Mouse (Mus musculus) liver, embryonic 13.5 days (tissue): ENCODE measurements at regions not wholly inside any gene's neighbourhood (a gene's known extent, or its start where the extent isn't known, plus 50 kb on each side); places are given as distances from the start of the nearest gene placed in this dataset.
"Not testable (repeated sequence)": the region's sequence is repeated elsewhere in the genome, so short reads cannot be mapped to it uniquely, and the experiment has no call there.

Source experiments
- ATAC-seq: fragments of 200-750 bp; cut with Nextera tagmentation; 2 replicates; pipeline ENCODE4 v1.8.0; 2017; ENCODE audit warnings: low read depth, mild to moderate bottlenecking, moderate number of reproducible peaks, moderate library complexity
- DNase-seq: peaks from one replicate; pipeline ENCODE4 v3.0.0; 2022
- H3K27ac ChIP-seq: fragments of 300-500 bp; sonication (generic); 2 replicates; pipeline ENCODE4 v1.5.1; 2015; ENCODE audit warnings: moderate library complexity, mild to moderate bottlenecking, inconsistent platforms
- H3K27me3 ChIP-seq: fragments of 300-500 bp; sonication (generic); 2 replicates; pipeline ENCODE4 v1.6.1; 2015; ENCODE audit warnings: mild to moderate bottlenecking, inconsistent platforms
- H3K36me3 ChIP-seq: fragments of 300-500 bp; sonication (generic); 2 replicates; pipeline ENCODE4 v1.6.1; 2015; ENCODE audit warnings: mild to moderate bottlenecking, inconsistent platforms
- H3K4me1 ChIP-seq: fragments of 300-500 bp; sonication (generic); replicated peaks from 2 replicates; pipeline ENCODE4 v1.6.1; 2015; ENCODE audit warnings: inconsistent platforms
- H3K4me2 ChIP-seq: fragments of 300-500 bp; sonication (generic); 2 replicates; pipeline ENCODE4 v1.6.1; 2015; ENCODE audit warnings: inconsistent platforms, mild to moderate bottlenecking, moderate library complexity
- H3K4me3 ChIP-seq: fragments of 300-500 bp; sonication (generic); replicated peaks from 2 replicates; pipeline ENCODE4 v1.5.1; 2015; ENCODE audit warnings: mild to moderate bottlenecking, inconsistent platforms
- H3K9ac ChIP-seq: fragments of 300-500 bp; sonication (generic); 2 replicates; pipeline ENCODE4 v1.6.1; 2015; ENCODE audit warnings: mild to moderate bottlenecking, inconsistent platforms
- H3K9me3 ChIP-seq: fragments of 300-500 bp; sonication (generic); replicated peaks from 2 replicates; pipeline ENCODE4 v1.6.1; 2016; ENCODE audit warnings: inconsistent platforms
- WGBS: fragments of 180-500 bp; shearing (Covaris S2); methylation state at CpG from one replicate; pipeline ENCODE4 v1.1.7; 2015; ENCODE audit not compliant: insufficient replicate concordance; 5-methylcytosine and 5-hydroxymethylcytosine counted together

DNA sequence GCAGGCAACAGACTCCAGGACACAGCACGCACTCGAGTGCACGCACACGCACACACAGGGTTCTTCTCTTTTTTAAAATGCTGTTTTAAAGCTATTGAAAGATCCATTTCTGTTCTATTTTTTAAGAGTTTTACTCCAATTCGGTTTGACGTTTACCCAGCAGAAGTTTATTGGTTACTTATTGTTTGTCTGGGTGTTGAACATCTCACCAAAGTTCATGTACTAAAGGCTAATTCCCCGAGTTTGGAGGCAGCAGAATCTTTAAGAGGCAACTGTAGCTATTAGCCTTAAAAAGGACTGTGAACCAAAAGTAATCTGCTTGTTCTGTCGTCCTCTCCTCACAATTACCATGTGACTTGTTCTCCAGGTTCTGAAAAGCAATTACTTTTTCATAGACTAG lies 263.0 kb upstream of the Nfia start:
- ATAC-seq, result no peak
- Histone ChIP-seq H3K27me3 (no peaks in the 10 kb centered on the region), H3K4me1 (no peaks in the 10 kb centered on the region), H3K27ac (no peak overlapping the region), H3K36me3 (no peaks in the 10 kb centered on the region), H3K4me3 (no peak overlapping the region), H3K9ac (no peak overlapping the region), H3K4me2 (no peak overlapping the region), H3K9me3 (no peaks in the 10 kb centered on the region)
- DNase-seq, result no peak
- WGBS, result 62% methylated on average over 8 of the region's 8 CpGs

DNA sequence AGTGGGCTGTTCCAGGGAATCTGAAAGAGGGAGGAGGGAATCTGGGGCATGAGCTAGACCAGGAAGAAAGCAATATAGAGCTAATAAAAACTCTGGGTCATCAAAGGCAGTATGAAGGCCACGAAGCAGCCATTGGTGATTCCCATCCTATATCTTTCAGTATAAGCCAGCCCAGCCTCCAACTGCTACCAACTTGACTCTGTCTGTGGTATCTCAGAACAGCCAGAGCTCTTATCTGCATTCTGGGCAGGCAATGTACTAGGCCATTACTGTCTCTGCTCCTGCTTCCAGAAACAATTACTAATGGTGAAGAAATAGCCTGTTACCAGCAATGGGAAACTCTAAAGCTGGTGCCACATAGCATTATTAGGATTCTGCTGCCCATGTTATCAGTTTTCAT lies 266.8 kb upstream of the Nfia start:
- H3K4me1 ChIP-seq, result no peaks in the 10 kb centered on the region
- 37% methylated on average over 1 of the region's 1 CpGs for WGBS

DNA sequence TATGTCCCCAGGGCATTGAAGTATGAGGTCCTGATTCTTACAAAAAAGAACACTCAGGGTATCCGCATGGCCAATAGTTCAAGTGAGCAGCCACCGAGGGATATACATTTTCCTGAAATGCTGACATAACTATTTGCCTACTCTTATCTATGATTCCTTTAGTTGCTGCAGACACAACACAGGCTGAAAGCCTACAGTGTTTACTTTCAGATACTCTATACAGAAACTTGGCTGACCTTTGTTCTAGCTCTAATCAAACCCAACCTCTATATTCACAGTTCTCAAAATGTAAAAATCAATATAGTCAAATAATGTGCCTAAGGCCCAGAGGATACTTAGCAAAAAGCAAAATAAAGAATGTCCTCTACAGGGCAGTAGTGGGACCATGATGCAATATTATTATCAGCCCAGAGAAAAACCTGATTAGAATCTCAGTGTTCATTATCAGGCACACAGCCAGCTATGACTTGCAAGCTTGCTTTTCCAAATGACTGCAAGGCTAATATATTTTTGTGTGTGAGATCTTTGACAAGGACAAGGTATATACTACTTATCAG lies 281.2 kb upstream of the Nfia start:
- DNase-seq, result no peak

More for the DNA sequence above, 266.8 kb upstream of the Nfia start:
- ATAC-seq, result no peak
- Histone ChIP-seq H3K36me3 (no peaks in the 10 kb centered on the region), H3K27me3 (no peaks in the 10 kb centered on the region), H3K4me3 (no peak overlapping the region), H3K27ac (no peak overlapping the region), H3K9me3 (no peaks in the 10 kb centered on the region), H3K4me2 (no peak overlapping the region), H3K9ac (no peak overlapping the region)
- no peak for DNase-seq

DNA sequence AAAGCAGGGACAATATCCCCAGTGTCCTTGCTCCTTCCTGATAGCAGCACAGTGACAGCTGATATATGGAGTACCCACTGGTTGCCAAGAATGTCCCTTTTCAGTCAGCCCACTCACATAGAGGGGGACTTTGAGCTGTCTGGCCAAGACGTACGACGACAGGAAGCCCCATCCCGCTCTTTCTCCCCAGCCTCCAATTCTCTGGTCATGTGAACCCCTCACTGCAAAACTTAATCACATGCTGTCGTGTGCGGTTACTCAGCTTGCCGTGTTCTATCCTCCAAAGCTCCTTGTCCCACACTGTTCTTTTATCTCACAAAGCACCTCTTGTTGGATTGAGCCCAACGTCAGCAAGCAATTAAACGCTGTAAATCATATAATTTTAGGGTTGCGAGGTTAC lies 286.2 kb upstream of the Nfia start:
- H3K4me3 ChIP-seq, result no peak overlapping the region
- 56% methylated on average over 10 of the region's 10 CpGs for WGBS
- H3K4me2 ChIP-seq, result no peak overlapping the region
- no peak overlapping the region for H3K9ac ChIP-seq
- no peaks in the 10 kb centered on the region for H3K27me3 ChIP-seq
- DNase-seq, result no peak
- no peaks in the 10 kb centered on the region for H3K9me3 ChIP-seq
- no peak overlapping the region for H3K27ac ChIP-seq
- H3K4me1 ChIP-seq, result no peaks in the 10 kb centered on the region
- H3K36me3 ChIP-seq, result no peaks in the 10 kb centered on the region
- ATAC-seq, result no peak

More for the DNA sequence above, 281.2 kb upstream of the Nfia start:
- Histone ChIP-seq H3K9me3 (no peaks in the 10 kb centered on the region), H3K36me3 (no peaks in the 10 kb centered on the region), H3K4me2 (no peak overlapping the region), H3K4me1 (no peaks in the 10 kb centered on the region), H3K9ac (no peak overlapping the region), H3K27ac (no peak overlapping the region), H3K4me3 (no peak overlapping the region), H3K27me3 (no peaks in the 10 kb centered on the region)
- WGBS, result 49% methylated on average over 2 of the region's 2 CpGs
- peak; percentile 47 for ATAC-seq

DNA sequence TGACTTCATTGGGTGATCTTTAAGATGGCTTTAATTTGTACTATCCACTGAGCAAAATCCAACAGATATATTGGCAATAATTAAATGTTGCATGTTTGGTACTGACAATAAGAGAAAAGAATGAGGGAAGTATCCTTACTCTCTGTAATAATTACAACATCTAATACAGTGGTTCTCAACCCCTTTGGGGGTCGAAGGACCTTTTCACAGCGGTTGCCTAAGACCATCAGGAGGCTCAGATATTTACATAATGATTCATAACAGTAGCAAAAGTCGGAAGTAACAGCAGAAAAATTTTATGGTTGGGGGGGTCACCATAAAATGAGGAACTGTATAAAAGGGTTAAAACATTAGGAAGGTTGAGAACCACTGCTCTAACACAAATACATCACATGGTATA lies 287.3 kb upstream of the Nfia start:
- Histone ChIP-seq H3K4me1 (no peaks in the 10 kb centered on the region), H3K4me3 (no peak overlapping the region), H3K9ac (no peak overlapping the region), H3K4me2 (no peak overlapping the region), H3K27me3 (no peaks in the 10 kb centered on the region), H3K27ac (no peak overlapping the region), H3K36me3 (no peaks in the 10 kb centered on the region), H3K9me3 (no peaks in the 10 kb centered on the region)
- no peak for DNase-seq
- WGBS, result 60% methylated on average over 3 of the region's 3 CpGs
- no peak for ATAC-seq

DNA sequence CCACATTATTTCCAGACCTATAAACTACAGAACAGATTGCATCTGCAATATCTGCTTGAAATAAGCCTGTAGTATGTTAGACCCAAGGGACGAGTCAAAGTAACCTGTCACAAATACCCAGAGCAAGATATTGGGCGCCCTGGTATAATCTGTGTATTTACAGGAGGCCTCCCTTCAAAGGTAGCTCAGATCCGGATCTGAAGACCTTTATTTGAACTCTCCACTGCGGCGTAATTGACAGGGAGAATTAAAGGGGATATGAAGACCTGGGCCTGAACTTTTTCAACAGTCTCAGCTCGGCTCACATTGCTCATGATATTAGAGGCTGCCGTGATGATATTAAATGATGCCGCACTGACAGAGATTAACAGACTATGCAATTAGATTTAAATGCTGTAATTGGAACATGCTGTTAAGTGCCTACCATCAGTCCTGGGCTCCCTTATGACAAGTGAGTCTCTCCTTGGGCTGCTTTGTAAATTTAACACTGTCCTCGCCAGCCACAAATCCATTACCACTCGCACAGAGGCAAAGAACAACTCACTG lies 289.8 kb upstream of the Nfia start:
- DNase-seq (no peak), ATAC-seq (no peak)
- Histone ChIP-seq H3K4me3 (no peak overlapping the region), H3K4me2 (no peak overlapping the region), H3K9ac (no peak overlapping the region), H3K9me3 (no peaks in the 10 kb centered on the region), H3K4me1 (no peaks in the 10 kb centered on the region), H3K27ac (no peak overlapping the region), H3K27me3 (no peaks in the 10 kb centered on the region), H3K36me3 (no peaks in the 10 kb centered on the region)
- 60% methylated on average over 10 of the region's 10 CpGs for WGBS

DNA sequence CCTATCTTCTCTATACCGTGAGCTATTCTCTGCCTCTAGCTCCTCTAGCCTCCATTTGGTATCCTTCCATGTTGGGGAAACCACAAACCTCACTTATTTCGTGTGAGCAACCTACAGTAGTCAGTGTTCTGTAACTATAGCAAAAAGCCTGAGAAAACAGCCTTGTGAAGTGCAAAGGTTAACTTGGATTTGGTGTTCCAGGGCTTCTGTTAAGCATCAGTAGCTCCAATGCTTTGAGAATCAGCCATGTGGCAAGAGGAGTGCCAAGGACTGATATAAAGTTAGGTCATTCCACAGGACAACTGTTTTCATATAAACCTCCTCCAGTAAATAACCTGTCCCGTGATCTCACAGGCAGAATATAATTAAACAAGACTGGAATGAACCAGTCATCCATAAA lies 290.7 kb upstream of the Nfia start:
- DNase-seq (no peak), ATAC-seq (no peak)
- H3K4me1 ChIP-seq, result no peaks in the 10 kb centered on the region
- no peak overlapping the region for H3K4me2 ChIP-seq
- H3K27ac ChIP-seq, result no peak overlapping the region
- no peaks in the 10 kb centered on the region for H3K27me3 ChIP-seq
- no peak overlapping the region for H3K9ac ChIP-seq
- no peak overlapping the region for H3K4me3 ChIP-seq
- no peaks in the 10 kb centered on the region for H3K9me3 ChIP-seq
- no peaks in the 10 kb centered on the region for H3K36me3 ChIP-seq
- WGBS, result 56% methylated on average over 3 of the region's 3 CpGs

DNA sequence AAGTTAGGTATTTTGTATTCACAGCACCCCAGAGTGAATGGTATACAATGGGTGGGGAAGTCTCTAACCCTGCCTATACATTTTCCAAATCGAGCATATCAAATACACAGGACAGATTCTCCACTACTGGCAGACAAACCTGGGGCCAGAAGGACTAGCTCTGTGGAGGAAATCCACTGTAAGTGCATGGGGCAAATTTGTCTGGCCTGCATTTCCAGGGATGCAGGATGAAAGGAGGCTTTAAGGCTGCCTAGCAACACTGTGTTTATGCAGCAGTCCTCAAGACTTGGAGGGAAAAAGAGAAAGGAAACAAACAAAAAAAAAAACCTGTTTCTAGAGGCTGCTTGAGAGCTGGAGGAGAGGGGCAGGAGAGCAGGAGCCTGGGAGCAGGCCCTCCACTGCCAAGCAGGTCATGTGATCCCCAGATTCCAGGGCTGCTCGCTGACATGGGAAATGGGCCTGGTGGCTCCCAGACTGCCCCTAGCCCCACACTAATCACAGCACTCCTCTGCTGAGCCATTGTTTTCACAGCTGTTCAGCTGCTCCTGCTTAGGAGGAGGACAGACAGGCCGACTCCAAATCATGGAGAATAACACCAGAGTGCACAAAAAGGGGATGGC lies 293.7 kb upstream of the Gm10192 start:
- H3K9ac ChIP-seq, result no peak overlapping the region
- H3K4me2 ChIP-seq, result no peak overlapping the region
- H3K9me3 ChIP-seq, result no peaks in the 10 kb centered on the region
- no peak overlapping the region for H3K4me3 ChIP-seq
- H3K4me1 ChIP-seq, result no peaks in the 10 kb centered on the region
- no peaks in the 10 kb centered on the region for H3K36me3 ChIP-seq
- H3K27me3 ChIP-seq, result no peaks in the 10 kb centered on the region
- H3K27ac ChIP-seq, result no peak overlapping the region
- no peak for DNase-seq
- 20% methylated on average over 3 of the region's 3 CpGs for WGBS
- ATAC-seq, result no peak

DNA sequence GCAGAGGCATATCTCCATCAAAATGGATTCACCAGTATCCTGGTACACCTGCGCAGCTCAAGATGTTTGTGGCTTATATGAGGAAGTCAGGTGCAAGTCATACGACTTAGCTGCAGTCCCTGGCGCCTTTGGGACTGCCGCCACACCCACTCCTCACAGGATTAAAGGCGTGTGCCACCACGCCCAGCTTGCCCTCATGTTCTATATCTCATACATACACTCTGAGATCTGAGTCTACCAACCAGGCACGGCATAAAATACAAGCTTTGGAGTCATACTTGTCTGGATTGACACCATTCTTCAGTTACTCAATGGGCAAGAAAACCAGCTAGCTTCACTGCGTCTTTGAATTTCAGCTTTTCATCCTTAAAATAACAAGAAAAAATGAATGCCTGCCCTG lies 290.5 kb upstream of the Gm10192 start:
- not testable (repeated sequence) for H3K4me1 ChIP-seq, H3K4me3 ChIP-seq, ATAC-seq, H3K27ac ChIP-seq, H3K9ac ChIP-seq, DNase-seq, H3K4me2 ChIP-seq, H3K9me3 ChIP-seq, H3K27me3 ChIP-seq, H3K36me3 ChIP-seq
- 61% methylated on average over 8 of the region's 8 CpGs for WGBS

DNA sequence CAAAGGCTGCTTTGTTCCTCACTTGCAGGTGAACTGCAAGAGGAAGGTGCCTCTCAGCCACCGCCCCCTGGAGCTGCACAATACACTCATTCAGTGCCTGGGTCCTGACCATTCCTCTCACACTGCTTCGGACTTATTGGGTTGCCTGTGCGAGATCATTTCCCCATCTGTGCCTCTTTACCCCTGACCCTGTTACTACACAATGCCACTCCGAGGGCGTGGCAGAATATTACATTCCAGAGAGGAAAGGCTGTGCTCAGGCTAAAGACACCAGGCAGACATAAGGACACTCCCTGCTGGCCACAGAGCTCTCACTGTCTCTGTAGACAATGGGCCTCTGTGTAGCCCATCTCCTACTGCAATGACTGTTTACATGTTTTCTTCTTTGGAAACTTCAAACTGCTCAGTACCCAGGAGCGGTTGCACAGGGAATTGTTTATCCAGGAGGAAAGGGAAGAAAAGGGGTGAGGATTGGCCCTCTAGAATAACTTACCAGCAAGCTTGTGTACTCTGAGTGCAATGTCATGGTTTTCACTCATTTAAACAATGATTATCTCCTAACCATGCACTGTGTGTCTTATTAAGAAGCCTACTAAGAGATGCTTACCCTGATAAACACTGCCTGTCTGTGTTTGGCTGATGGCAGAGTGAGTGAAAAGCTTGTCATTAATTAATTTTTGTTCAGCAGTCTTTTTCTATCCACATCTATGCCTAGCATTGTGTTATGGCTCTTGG lies 283.1 kb upstream of the Gm10192 start:
- H3K4me2 ChIP-seq, result no peak overlapping the region
- no peaks in the 10 kb centered on the region for H3K9me3 ChIP-seq
- H3K4me3 ChIP-seq, result no peak overlapping the region
- ATAC-seq, result no peak
- H3K9ac ChIP-seq, result no peak overlapping the region
- 54% methylated on average over 6 of the region's 6 CpGs for WGBS
- H3K36me3 ChIP-seq, result no peaks in the 10 kb centered on the region
- no peak for DNase-seq
- H3K27ac ChIP-seq, result no peak overlapping the region
- H3K27me3 ChIP-seq, result no peaks in the 10 kb centered on the region
- no peaks in the 10 kb centered on the region for H3K4me1 ChIP-seq

DNA sequence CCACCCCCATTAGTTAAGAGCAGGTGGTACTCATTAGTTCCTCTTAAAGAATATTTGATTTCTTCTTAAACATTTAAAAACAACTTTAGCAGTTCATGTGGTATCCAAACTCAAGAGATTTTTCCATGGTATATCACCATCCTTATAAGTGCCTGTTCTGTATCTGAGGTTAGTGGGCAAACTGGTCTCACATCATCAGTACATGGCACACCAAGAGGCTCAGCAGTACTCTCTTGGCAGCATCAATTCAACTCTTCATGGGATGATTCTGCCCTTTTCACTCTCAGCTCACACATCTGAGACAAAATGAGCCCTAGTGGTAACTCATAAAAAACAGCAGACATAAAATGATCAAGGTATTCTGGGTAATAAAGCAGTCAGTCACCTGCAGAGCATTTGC lies 282.6 kb upstream of the Gm10192 start:
- H3K4me1 ChIP-seq, result no peaks in the 10 kb centered on the region
- no peak for ATAC-seq
- no peak overlapping the region for H3K27ac ChIP-seq
- H3K4me3 ChIP-seq, result no peak overlapping the region
- H3K4me2 ChIP-seq, result no peak overlapping the region
- H3K36me3 ChIP-seq, result no peaks in the 10 kb centered on the region
- no peaks in the 10 kb centered on the region for H3K9me3 ChIP-seq
- no peak for DNase-seq
- no peak overlapping the region for H3K9ac ChIP-seq
- H3K27me3 ChIP-seq, result no peaks in the 10 kb centered on the region

DNA sequence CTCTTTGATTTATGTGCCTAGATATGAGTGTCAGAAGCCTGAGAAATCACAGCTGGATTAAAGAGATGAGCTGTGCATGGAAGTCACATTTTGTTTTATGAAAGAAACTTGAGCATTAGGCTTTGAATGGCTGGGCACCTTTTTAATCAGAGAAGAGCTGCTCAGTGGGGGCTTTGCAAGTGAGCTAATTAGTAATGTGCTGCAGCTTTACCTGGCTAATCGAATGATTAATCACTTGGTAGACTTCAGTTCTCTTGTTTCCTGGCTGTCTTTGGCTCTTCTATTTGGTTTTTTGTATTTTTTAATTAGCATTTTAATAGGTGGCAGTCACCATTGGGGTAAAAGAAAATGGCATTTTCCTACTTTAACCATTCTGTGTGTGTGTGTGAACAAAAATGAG lies 278.2 kb upstream of the Gm10192 start:
- no peak overlapping the region for H3K4me2 ChIP-seq
- ATAC-seq (no peak), DNase-seq (no peak)
- H3K9ac ChIP-seq, result no peak overlapping the region
- no peaks in the 10 kb centered on the region for H3K36me3 ChIP-seq
- H3K4me1 ChIP-seq, result no peaks in the 10 kb centered on the region
- 47% methylated on average over 1 of the region's 1 CpGs for WGBS
- no peaks in the 10 kb centered on the region for H3K27me3 ChIP-seq
- no peak overlapping the region for H3K27ac ChIP-seq
- no peak overlapping the region for H3K4me3 ChIP-seq
- H3K9me3 ChIP-seq, result no peaks in the 10 kb centered on the region
